Mouse (Mus musculus) forebrain, embryonic 11.5 days (tissue): ENCODE measurements around the gene Efhd2. TPM values are rescaled to one million over a fixed set of nuclear protein-coding genes. Genes with fewer than 3 reads are reported as not detected.

Source experiments
- ATAC-seq: fragments of 200-750 bp; cut with Nextera tagmentation; replicated peaks from 2 replicates; pipeline ENCODE4 v1.8.0; 2017; ENCODE audit warnings: moderate TSS enrichment; ENCODE audit not compliant: low FRiP score
- DNase-seq: peaks from one replicate; pipeline ENCODE4 v3.0.0-alpha.2; 2017; ENCODE audit warnings: low spot score
- H3K27ac ChIP-seq: fragments of 300-500 bp; sonication (generic); 2 replicates; pipeline ENCODE4 v1.5.1; 2014; ENCODE audit warnings: low read depth, low read length
- H3K27me3 ChIP-seq: fragments of 300-500 bp; sonication (generic); 2 replicates; pipeline ENCODE4 v1.6.1; 2014; ENCODE audit warnings: mild to moderate bottlenecking, low read length, mixed read lengths; ENCODE audit not compliant: control insufficient read depth, insufficient read depth
- H3K36me3 ChIP-seq: fragments of 300-500 bp; sonication (generic); 2 replicates; pipeline ENCODE4 v1.6.1; 2014; ENCODE audit warnings: mild to moderate bottlenecking, low read length, moderate library complexity, mixed read lengths; ENCODE audit not compliant: control insufficient read depth, insufficient read depth
- H3K4me1 ChIP-seq: fragments of 300-500 bp; sonication (generic); replicated peaks from 2 replicates; pipeline ENCODE4 v1.6.1; 2014; ENCODE audit warnings: low read length, mixed read lengths; ENCODE audit not compliant: control insufficient read depth, insufficient read depth
- H3K4me2 ChIP-seq: fragments of 300-500 bp; sonication (generic); 2 replicates; pipeline ENCODE4 v1.6.1; 2014; ENCODE audit warnings: low read depth, mild to moderate bottlenecking, low read length, moderate library complexity, mixed read lengths; ENCODE audit not compliant: severe bottlenecking
- H3K4me3 ChIP-seq: fragments of 300-500 bp; sonication (generic); 2 replicates; pipeline ENCODE4 v1.5.1; 2014; ENCODE audit warnings: low read depth, low read length
- H3K9ac ChIP-seq: fragments of 300-500 bp; sonication (generic); 2 replicates; pipeline ENCODE4 v1.6.1; 2014; ENCODE audit warnings: low read length
- H3K9me3 ChIP-seq: fragments of 300-500 bp; sonication (generic); 2 replicates; pipeline ENCODE4 v1.6.1; 2016; ENCODE audit warnings: low read length, mixed read lengths; ENCODE audit not compliant: control insufficient read depth
- WGBS: fragments of 180-500 bp; shearing (Covaris S2); extraction: QIAGEN DNeasy Blood & Tissue Kit; methylation state at CpG from one replicate; pipeline ENCODE4 v1.1.7; 2014; 5-methylcytosine and 5-hydroxymethylcytosine counted together
- polyA plus RNA-seq: library from polyadenylated mRNA; unstranded; fragments of >200 nt; fragmentation: Nextera tagmentation; extraction: Ambion mirVana; gene quantifications from 2 replicates; pipeline ENCODE4 v1.2.1, GENCODE M21; 2014

The Efhd2 gene
- polyA plus RNA-seq, 1 experiment from 2014 or later: 43.4 TPM

DNA sequence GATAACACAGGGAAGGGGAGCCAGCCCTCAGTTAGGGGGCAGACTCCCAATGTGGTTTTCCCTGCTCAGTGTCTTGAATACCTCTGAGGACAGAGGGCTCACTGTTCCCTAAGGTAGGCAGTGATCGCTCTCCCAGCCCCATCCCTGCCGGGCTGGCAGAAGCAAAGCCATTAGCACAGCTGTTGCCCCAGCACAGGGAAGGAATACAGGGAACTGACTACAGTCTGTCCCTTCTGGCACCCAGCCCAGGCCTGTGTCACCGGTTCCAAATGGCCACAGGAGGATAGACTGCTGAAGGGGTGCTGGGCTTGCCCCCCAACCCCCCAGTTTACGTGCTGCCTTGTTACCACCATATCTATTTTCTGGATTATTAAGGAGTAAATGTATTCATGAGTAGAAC is 7.2 kb downstream of the Efhd2 start:
- Histone ChIP-seq H3K27me3 (no peaks in the 10 kb centered on the region), H3K36me3 (no peaks in the 10 kb centered on the region), H3K9ac (no peak overlapping the region), H3K27ac (no peak overlapping the region), H3K9me3 (no peaks in the 10 kb centered on the region), H3K4me2 (no peak overlapping the region), H3K4me1 (0 out of 2 replicates have a peak, but pooled peaks cover 2% of the 10 kb centered on the region), H3K4me3 (no peak overlapping the region)
- 60% methylated on average over 4 of the region's 4 CpGs for WGBS
- no peak; the same call in 1 of the 2 replicates for ATAC-seq
- DNase-seq: no peak

- H3K9me3 ChIP-seq: no peaks in the 10 kb centered on the region
- no peak for DNase-seq
- no peak overlapping the region for H3K4me3 ChIP-seq
- H3K9ac ChIP-seq: no peak overlapping the region
- no peaks in the 10 kb centered on the region for H3K36me3 ChIP-seq
- H3K27ac ChIP-seq: no peak overlapping the region
- H3K27me3 ChIP-seq: no peaks in the 10 kb centered on the region
- ATAC-seq: no peak
- 0 out of 2 replicates have a peak, but pooled peaks cover 2% of the 10 kb centered on the region for H3K4me1 ChIP-seq
- WGBS: 43% methylated on average over 10 of the region's 10 CpGs
- no peak overlapping the region for H3K4me2 ChIP-seq
These were observed 7.7 kb downstream of the Efhd2 start for GRCm38 (mm10) chr4:141866933-141867490.

DNA sequence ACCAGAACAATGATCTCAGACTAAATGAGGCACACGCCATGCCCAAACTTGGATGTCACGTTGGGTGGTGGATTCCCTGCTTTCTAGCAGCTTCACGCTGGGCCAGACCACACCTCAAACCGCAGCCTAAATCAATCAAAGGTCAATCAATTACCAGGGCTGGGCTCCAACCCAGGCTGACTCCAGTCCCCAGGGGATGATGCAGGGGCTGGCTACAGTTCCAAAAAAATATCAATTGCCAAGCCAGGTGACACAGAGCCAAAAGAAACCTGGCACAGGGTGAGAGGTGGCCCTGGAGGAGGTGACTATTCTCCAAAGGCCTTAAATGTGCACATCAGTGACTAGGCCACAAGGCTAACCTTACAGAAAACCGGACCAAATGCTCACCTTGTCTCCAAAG is 9.1 kb downstream of the Efhd2 start:
- 0 out of 2 replicates have a peak, but pooled peaks cover 2% of the 10 kb centered on the region for H3K4me1 ChIP-seq
- H3K36me3 ChIP-seq: no peaks in the 10 kb centered on the region
- no peak overlapping the region for H3K27ac ChIP-seq
- no peaks in the 10 kb centered on the region for H3K27me3 ChIP-seq
- no peak for DNase-seq
- no peak for ATAC-seq
- WGBS: 89% methylated on average over 5 of the region's 5 CpGs
- no peaks in the 10 kb centered on the region for H3K9me3 ChIP-seq
- H3K9ac ChIP-seq: no peak overlapping the region
- no peak overlapping the region for H3K4me3 ChIP-seq
- H3K4me2 ChIP-seq: no peak overlapping the region

DNA sequence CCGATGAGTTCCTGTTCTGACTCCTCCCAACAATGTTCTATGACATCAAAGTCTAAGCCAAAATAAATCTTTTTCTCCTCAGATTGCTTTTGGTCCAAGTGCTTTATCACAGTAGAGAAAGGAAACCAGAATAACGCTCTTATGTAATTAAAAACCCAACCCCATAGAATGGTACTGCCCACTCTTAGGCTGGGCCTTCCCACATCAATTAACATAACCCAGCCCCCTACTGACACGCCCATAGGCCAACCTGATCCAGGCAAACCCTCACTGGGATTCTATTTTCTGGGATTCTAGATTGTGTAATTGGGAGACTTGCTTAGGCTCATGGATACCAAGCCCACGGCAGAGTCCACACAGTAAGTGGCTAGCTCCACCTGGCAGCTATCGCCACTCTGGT is 9.7 kb downstream of the Efhd2 start:
- Histone ChIP-seq H3K36me3 (no peaks in the 10 kb centered on the region), H3K27ac (no peak overlapping the region), H3K27me3 (no peaks in the 10 kb centered on the region), H3K4me1 (0 out of 2 replicates have a peak, but pooled peaks cover 2% of the 10 kb centered on the region), H3K4me2 (no peak overlapping the region), H3K9ac (no peak overlapping the region), H3K4me3 (no peak overlapping the region), H3K9me3 (no peaks in the 10 kb centered on the region)
- no peak for ATAC-seq
- no peak for DNase-seq
- WGBS: 93% methylated on average over 5 of the region's 5 CpGs

- Histone ChIP-seq H3K27me3 (no peaks in the 10 kb centered on the region), H3K4me1 (0 out of 2 replicates have a peak, but pooled peaks cover 2% of the 10 kb centered on the region), H3K4me3 (no peak overlapping the region), H3K4me2 (no peak overlapping the region), H3K36me3 (no peaks in the 10 kb centered on the region), H3K9me3 (no peaks in the 10 kb centered on the region), H3K27ac (no peak overlapping the region), H3K9ac (no peak overlapping the region)
- no peak for DNase-seq
- WGBS: 96% methylated on average over 8 of the region's 8 CpGs
- no peak for ATAC-seq
These were observed 10.2 kb downstream of the Efhd2 start for GRCm38 (mm10) chr4:141864506-141864905.

- no peak for DNase-seq
- H3K4me3 ChIP-seq: no peak overlapping the region
- H3K4me2 ChIP-seq: no peak overlapping the region
- WGBS: 93% methylated on average over 7 of the region's 7 CpGs
- no peak overlapping the region for H3K27ac ChIP-seq
- H3K9me3 ChIP-seq: no peaks in the 10 kb centered on the region
- H3K9ac ChIP-seq: no peak overlapping the region
- H3K4me1 ChIP-seq: 0 out of 2 replicates have a peak, but pooled peaks cover 2% of the 10 kb centered on the region
- H3K36me3 ChIP-seq: no peaks in the 10 kb centered on the region
- no peak for ATAC-seq
- H3K27me3 ChIP-seq: no peaks in the 10 kb centered on the region
These were observed 10.9 kb downstream of the Efhd2 start for GRCm38 (mm10) chr4:141863726-141864280.

DNA sequence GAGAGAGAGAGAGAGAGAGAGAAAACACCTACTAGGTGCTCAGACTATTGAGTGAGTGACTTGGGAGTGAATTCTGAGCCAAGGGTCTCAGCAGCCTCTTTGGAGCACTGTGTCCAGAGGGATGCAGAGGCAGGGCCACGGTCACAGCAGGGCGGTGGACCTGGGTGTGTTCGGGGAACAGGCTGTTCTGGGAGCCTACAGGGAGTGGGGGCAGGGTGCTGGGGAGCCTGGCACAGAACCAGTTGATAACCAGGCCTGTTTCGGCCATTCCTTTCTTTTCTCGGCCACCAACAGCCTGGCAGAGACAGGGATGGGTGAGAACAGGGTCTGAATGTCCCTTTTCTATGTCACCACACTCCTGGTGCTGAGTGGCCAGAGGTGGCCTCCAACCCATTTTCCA is 11.9 kb downstream of the Efhd2 start:
- DNase-seq: no peak
- Histone ChIP-seq H3K27me3 (no peaks in the 10 kb centered on the region), H3K9me3 (no peaks in the 10 kb centered on the region), H3K4me2 (no peak overlapping the region), H3K4me1 (0 out of 2 replicates have a peak, but pooled peaks cover 2% of the 10 kb centered on the region), H3K9ac (no peak overlapping the region), H3K36me3 (no peaks in the 10 kb centered on the region), H3K4me3 (no peak overlapping the region), H3K27ac (no peak overlapping the region)
- no peak for ATAC-seq
- 76% methylated on average over 5 of the region's 5 CpGs for WGBS

- Histone ChIP-seq H3K4me2 (no peak overlapping the region), H3K27ac (no peak overlapping the region), H3K36me3 (no peaks in the 10 kb centered on the region), H3K9me3 (no peaks in the 10 kb centered on the region), H3K27me3 (no peaks in the 10 kb centered on the region), H3K4me1 (0 out of 2 replicates have a peak, but pooled peaks cover 1% of the 10 kb centered on the region), H3K9ac (no peak overlapping the region), H3K4me3 (no peak overlapping the region)
- no peak for ATAC-seq
- DNase-seq: no peak
- WGBS: 93% methylated on average over 17 of the region's 17 CpGs
These were observed 13.0 kb downstream of the Efhd2 start for GRCm38 (mm10) chr4:141861591-141862295.
